Mouse (Mus musculus): Measurements from ENCODE around the gene 1700013F07Rik. TPM values are rescaled to one million over a fixed set of nuclear protein-coding genes. Genes with fewer than 3 reads are reported as not detected.
A peak's percentile ranks its signal among the peaks of the same experiment; 100 is the strongest.

The 1700013F07Rik gene
- polyA plus RNA-seq, 1 experiment = 0.17 TPM

DNA sequence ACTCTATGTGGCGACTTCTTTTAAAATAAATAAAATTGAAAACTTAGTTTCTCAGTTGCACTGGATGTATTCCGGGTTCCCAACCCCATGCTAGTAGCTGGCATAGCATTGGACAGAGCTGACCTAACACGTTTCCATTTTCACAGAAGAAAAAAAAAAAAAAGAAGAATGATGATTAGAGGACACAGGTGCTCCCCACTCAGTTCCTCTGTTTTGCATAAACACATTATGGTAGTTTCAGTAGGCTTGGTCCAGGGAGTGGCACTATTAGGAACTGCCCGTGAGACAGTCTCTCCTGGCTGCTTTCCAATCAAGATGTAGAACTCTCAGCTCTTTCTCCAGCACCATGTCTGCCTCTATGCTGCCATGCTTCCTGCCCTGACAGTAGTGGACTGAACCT is 50.6 kb downstream of the 1700013F07Rik start:
- no peak for DNase-seq
- Histone ChIP-seq H3K4me1 (ENCODE audit: control insufficient read depth, insufficient read depth, low read length) (no peaks in the 10 kb centered on the region), H3K36me3 (ENCODE audit: control insufficient read depth, insufficient read depth, low read length) (no peaks in the 10 kb centered on the region), H3K27ac (ENCODE audit: insufficient read depth, low read depth, low read length) (no peak overlapping the region), H3K27me3 (replicated peaks; ENCODE audit: control insufficient read depth, insufficient read depth, low read length) (no peaks in the 10 kb centered on the region; the same call in 1 of the 2 replicates), H3K4me3 (ENCODE audit: insufficient read depth, low read depth, low read length) (no peak overlapping the region)
- TF ChIP-seq POLR2A (IDR thresholded peaks at IDR 0.05; ENCODE audit: low read depth, low read length) (no peak), CTCF (conservative IDR thresholded peaks at IDR 0.05; ENCODE audit: insufficient read depth, insufficient read length, low read depth, low read length) (no peak)
- whole genome bisulfite sequencing = 76% methylated on average over 4 of the region's 4 CpGs

DNA sequence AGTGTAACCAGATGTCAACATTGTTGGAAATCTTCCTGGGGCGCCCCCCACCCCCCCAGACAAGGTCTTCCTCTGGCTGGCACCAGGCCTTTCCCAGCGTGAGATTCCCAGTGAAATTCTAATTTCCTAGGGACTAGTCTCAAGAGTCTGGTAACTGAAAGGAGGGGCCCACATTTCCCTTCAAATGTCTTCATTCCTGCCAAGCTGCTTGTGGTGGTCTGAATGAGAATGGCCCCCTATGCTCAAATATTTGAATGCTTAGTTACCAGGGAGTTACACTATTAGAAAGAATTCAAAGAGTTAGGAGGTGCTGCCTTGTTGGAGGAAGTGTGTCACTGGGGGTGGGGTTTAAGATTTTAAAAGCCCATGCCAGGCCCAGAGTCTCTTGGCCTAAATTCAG is 54.5 kb downstream of the 1700013F07Rik start:
- Histone ChIP-seq H3K36me3 (ENCODE audit: control insufficient read depth, insufficient read depth, low read length) (no peaks in the 10 kb centered on the region), H3K27ac (ENCODE audit: insufficient read depth, low read depth, low read length) (no peak overlapping the region), H3K4me1 (ENCODE audit: control insufficient read depth, insufficient read depth, low read length) (no peaks in the 10 kb centered on the region; the same call in 1 of the 2 replicates), H3K4me3 (ENCODE audit: insufficient read depth, low read depth, low read length) (no peak overlapping the region), H3K27me3 (replicated peaks; ENCODE audit: control insufficient read depth, insufficient read depth, low read length) (no peaks in the 10 kb centered on the region; the same call in 1 of the 2 replicates)
- 67% methylated on average over 2 of the region's 2 CpGs for WGBS
- TF ChIP-seq POLR2A (IDR thresholded peaks at IDR 0.05; ENCODE audit: low read depth, low read length) = no peak
- TF ChIP-seq CTCF (conservative IDR thresholded peaks at IDR 0.05; ENCODE audit: insufficient read depth, insufficient read length, low read depth, low read length) = no peak
- DNase-seq = no peak

DNA sequence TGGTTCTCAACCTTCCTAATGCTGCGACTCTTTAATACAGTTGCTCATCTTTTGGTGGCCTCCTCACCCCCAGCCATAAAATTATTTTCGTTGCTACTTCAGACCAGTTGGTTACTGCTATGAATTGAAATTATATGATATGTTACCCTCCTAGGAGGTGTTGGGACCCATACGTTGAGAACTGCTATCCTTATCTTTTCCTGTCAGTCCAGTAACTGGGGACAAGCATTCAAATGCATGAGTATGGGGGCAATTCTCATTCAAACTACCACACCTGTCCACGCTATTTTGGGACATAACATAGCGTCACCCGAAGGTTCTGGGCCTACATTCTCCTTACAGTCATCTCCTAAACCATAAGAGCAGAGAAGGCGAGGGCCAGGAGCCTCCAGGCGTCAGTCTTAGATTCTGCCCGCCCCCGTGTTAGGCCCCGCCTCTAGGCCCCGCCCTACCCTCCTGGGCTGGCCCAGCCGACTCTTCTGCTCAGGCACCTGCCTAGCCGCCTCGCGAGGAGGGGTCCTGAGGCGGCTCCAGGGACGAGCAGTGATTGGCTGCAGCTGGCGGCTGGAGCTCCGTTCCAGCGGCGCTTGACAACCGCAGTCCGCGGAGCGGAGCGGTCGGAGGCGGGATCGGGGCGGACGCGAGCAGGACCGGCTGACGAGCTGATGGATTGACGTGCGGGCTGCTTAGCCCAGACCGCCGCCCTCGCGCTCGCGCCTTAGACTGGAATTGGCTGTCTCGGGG is 57.0 kb downstream of the 1700013F07Rik start, which contains the start of gene Wdr47:
Wdr47 (plus strand) TSS at position 494 of the 744 bp plus-strand sequence.
- H3K36me3 ChIP-seq (ENCODE audit: control insufficient read depth, insufficient read depth, low read length) = no peaks in the 10 kb centered on the region
- H3K27ac ChIP-seq (ENCODE audit: insufficient read depth, low read depth, low read length) = peak within 1 kb of the TSS; percentile 32; the same call in 1 of the 2 replicates
- 4% methylated on average over 44 of the region's 44 CpGs for WGBS
- DNase-seq = peak; percentile 98
- H3K4me3 ChIP-seq (ENCODE audit: insufficient read depth, low read depth, low read length) = peak within 1 kb of the TSS; percentile 96
- H3K27me3 ChIP-seq (replicated peaks; ENCODE audit: control insufficient read depth, insufficient read depth, low read length) = no peaks in the 10 kb centered on the region
- TF ChIP-seq CTCF (conservative IDR thresholded peaks at IDR 0.05; ENCODE audit: insufficient read depth, insufficient read length, low read depth, low read length) (no peak), POLR2A (IDR thresholded peaks at IDR 0.05; ENCODE audit: low read depth, low read length) (peak; percentile 49)
- H3K4me1 ChIP-seq (ENCODE audit: control insufficient read depth, insufficient read depth, low read length) = no peaks in the 10 kb centered on the region; the same call in 1 of the 2 replicates

DNA sequence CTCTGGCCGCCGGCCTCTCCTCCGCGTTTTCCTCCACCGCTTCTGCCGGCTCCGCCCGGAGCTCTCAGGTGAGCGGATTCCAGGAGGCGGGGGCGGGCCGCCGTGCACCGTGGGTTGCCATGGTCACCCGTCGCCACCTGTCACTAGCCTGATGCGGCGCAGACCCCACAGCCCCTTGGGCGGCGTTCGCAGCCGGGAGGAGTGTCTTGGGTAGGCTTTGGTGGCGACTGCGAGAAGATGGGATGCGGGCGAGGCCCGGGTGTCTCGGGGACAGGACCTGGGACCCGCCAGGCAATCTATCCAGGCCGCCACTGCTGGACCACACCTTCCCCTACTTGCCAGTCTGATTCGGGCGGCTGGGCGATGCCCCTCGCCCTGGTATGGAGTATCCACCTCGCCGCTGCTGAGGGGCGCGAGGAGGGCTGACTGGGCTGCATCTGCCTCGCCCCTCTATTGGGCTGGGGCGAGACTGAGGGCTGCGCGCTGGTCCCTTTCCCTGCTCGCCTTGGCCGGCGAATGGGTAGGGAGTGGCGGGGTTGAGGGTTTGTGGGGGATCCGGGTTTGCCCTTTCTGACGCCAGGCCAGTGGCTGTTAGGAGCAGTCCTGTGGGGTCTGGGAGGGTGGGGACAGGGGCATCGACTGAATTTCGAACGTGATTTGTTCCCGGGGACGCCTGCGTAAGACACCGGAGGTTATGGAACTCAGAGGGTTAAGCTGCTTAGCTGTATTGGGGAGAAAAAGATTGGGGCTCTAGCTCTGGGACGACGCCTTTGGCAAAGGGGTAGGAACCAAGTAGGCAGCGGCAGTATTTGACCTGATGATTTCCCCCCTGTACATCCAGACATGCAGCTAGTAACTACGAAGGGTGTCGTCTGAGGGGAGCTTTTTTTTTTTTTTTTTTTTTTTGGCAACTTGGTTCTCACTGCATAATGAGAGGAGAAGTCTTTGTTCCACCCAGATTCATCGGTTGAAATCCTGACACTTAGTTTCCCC is 57.9 kb downstream of the 1700013F07Rik start:
- no peak for TF ChIP-seq POLR2A (IDR thresholded peaks at IDR 0.05; ENCODE audit: low read depth, low read length)
- no peak for TF ChIP-seq CTCF (conservative IDR thresholded peaks at IDR 0.05; ENCODE audit: insufficient read depth, insufficient read length, low read depth, low read length)
- H3K27me3 ChIP-seq (replicated peaks; ENCODE audit: control insufficient read depth, insufficient read depth, low read length) = no peaks in the 10 kb centered on the region
- H3K36me3 ChIP-seq (ENCODE audit: control insufficient read depth, insufficient read depth, low read length) = no peaks in the 10 kb centered on the region
- H3K27ac ChIP-seq (ENCODE audit: insufficient read depth, low read depth, low read length) = peak overlapping the region; percentile 32; the same call in 1 of the 2 replicates
- no peak for DNase-seq
- under 1% methylated on average over 61 of the region's 61 CpGs for WGBS
- peak overlapping the region; percentile 96 for H3K4me3 ChIP-seq (ENCODE audit: insufficient read depth, low read depth, low read length)
- no peaks in the 10 kb centered on the region; the same call in 1 of the 2 replicates for H3K4me1 ChIP-seq (ENCODE audit: control insufficient read depth, insufficient read depth, low read length)

Other genes with a start within 250 kb of the 1700013F07Rik start
- gene Mybphl, start 169.2 kb upstream of the 1700013F07Rik start, polyA plus RNA-seq (2012; rRNA removed) = 0.06 TPM in 1 of 2 replicates, not detected in the other
- 1.6 and 1.7 TPM in 2 replicates for gene Psrc1, start 150.3 kb upstream of the 1700013F07Rik start, polyA plus RNA-seq (2012; rRNA removed)
- gene Celsr2, start 118.6 kb upstream of the 1700013F07Rik start, polyA plus RNA-seq (2012; rRNA removed) = 60.5 and 67.4 TPM in 2 replicates
- gene Sars, start 88.9 kb upstream of the 1700013F07Rik start, polyA plus RNA-seq (2012; rRNA removed) = 49.2 and 58.8 TPM in 2 replicates
- gene 5330417C22Rik, start 2.4 kb downstream of the 1700013F07Rik start, polyA plus RNA-seq (2012; rRNA removed) = 0.25 and 0.37 TPM in 2 replicates
- gene Tmem167b, start 28.3 kb downstream of the 1700013F07Rik start, polyA plus RNA-seq (2012; rRNA removed) = 6.4 and 7.5 TPM in 2 replicates
- 3.7 and 5.3 TPM in 2 replicates for gene Taf13, start 37.5 kb downstream of the 1700013F07Rik start, polyA plus RNA-seq (2012; rRNA removed)
- gene Wdr47, start 57.1 kb downstream of the 1700013F07Rik start, polyA plus RNA-seq (2012; rRNA removed) = 5.6 TPM in 2 replicates
- 43.5 and 50.5 TPM in 2 replicates for gene Clcc1, start 119.8 kb downstream of the 1700013F07Rik start, polyA plus RNA-seq (2012; rRNA removed)
- gene Gpsm2, start 188.2 kb downstream of the 1700013F07Rik start, polyA plus RNA-seq (2012; rRNA removed) = 1.6 and 1.8 TPM in 2 replicates
- not detected in 2 replicates for gene Aknad1, start 205.5 kb downstream of the 1700013F07Rik start, polyA plus RNA-seq (2012; rRNA removed)

Measured in kidney, adult 2 months (tissue).